ENCODE assay signal across 10 mouse cellular contexts in the genomic region with DNA sequence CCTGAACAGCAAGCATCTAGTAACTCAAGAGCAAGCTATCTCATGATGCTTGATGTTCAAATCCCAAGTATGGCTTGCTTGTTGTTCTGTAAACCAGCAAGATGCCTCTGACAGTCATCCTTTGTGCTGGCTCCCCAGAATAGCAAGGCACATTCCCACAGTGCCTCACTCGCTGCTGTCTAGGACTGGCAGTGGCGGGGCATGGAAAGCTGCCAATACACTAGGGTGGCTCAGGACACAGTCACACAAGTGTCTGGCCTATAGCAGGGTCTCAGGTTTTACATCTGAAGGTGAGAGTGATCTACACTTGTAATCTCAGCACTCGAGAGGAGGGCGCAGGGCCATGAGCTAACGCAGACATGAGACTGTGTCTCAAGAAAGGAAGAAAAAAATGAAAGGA. TPM values are rescaled to one million over a fixed set of nuclear protein-coding genes. Genes with fewer than 3 reads are reported as not detected.
A peak's percentile ranks its signal among the peaks of the same experiment; 100 is the strongest.
DNase-seq lines count a peak whose midpoint lies in the region; ATAC-seq and TF ChIP-seq lines count a peak whose summit lies in the region.
"Had no signal": no experiment of that assay in that cellular context is flagged by ENCODE, and none has a peak within 500 bp of the region (broad histone marks: within the 10 kb centered on the region; RNA-seq: fewer than 3 reads in every experiment).

No protein-coding gene starts in this region.

- DNase-seq in hindbrain, embryonic 14.5 days (ENCODE audit: low spot score), result peak; percentile 34
- DNase-seq in hindbrain, embryonic 11.5 days (ENCODE audit: low spot score), result no peak
- peak; percentile 56 for DNase-seq in cerebellum, adult 9-11 months
- DNase-seq in left cerebral cortex, postnatal 4 days, result peak; percentile 53
- DNase-seq in thymus, postnatal 14 days, result no peak
- no peak for DNase-seq in lung, postnatal 0 days (ENCODE audit: low spot score)

- TF ChIP-seq EP300 in lung, postnatal 0 days (IDR thresholded peaks at IDR 0.05), result no peak

- WGBS in hindbrain, embryonic 14.5 days, result 76% methylated on average over 5 of the region's 5 CpGs
- WGBS in hindbrain, embryonic 11.5 days, result 93% methylated on average over 5 of the region's 5 CpGs
- WGBS in heart, embryonic 12.5 days, result 49% methylated on average over 5 of the region's 5 CpGs
- WGBS in lung, postnatal 0 days, result 55% methylated on average over 5 of the region's 5 CpGs

- no peaks in the 10 kb centered on the region for H3K27me3 ChIP-seq in hindbrain, embryonic 14.5 days (ENCODE audit: control insufficient read depth, insufficient read depth, low read length)
- H3K27me3 ChIP-seq in hindbrain, embryonic 11.5 days (ENCODE audit: control insufficient read depth, insufficient read depth, low read length), result no peaks in the 10 kb centered on the region
- H3K27me3 ChIP-seq in heart, embryonic 12.5 days (replicated peaks), result no peaks in the 10 kb centered on the region
- no peaks in the 10 kb centered on the region for H3K27me3 ChIP-seq in lung, postnatal 0 days (replicated peaks; ENCODE audit: insufficient read depth, low read length)
- H3K27me3 ChIP-seq: hindbrain, embryonic 15.5 days had no signal

- intact Hi-C loops in left cerebral cortex, postnatal 4 days (cut with DNase I), result no loop called here

- H3K36me3 ChIP-seq in hindbrain, embryonic 14.5 days (replicated peaks; ENCODE audit: control insufficient read depth, insufficient read depth), result peaks cover 81% of the 10 kb centered on the region
- peaks cover 7% of the 10 kb centered on the region; the same call in 1 of the 2 replicates for H3K36me3 ChIP-seq in hindbrain, embryonic 11.5 days (ENCODE audit: control insufficient read depth, insufficient read depth, low read length)
- H3K36me3 ChIP-seq in heart, embryonic 12.5 days, result peaks cover 83% of the 10 kb centered on the region
- H3K36me3 ChIP-seq in lung, postnatal 0 days (ENCODE audit: insufficient read depth, low read length), result peaks cover 34% of the 10 kb centered on the region

- TF ChIP-seq CTCF in lung, postnatal 0 days (IDR thresholded peaks at IDR 0.05), result no peak

- H3K9me3 ChIP-seq in hindbrain, embryonic 14.5 days (ENCODE audit: control insufficient read depth, low read length), result no peaks in the 10 kb centered on the region
- H3K9me3 ChIP-seq in hindbrain, embryonic 11.5 days (ENCODE audit: control insufficient read depth, low read length), result no peaks in the 10 kb centered on the region
- no peaks in the 10 kb centered on the region for H3K9me3 ChIP-seq in heart, embryonic 12.5 days (replicated peaks)
- H3K9me3 ChIP-seq in lung, postnatal 0 days (ENCODE audit: low read length), result no peaks in the 10 kb centered on the region
- H3K9me3 ChIP-seq: hindbrain, embryonic 15.5 days had no signal

- no peak overlapping the region for H3K4me2 ChIP-seq in hindbrain, embryonic 14.5 days (replicated peaks)
- H3K4me2 ChIP-seq in hindbrain, embryonic 11.5 days (replicated peaks; ENCODE audit: low read depth, low read length), result no peak overlapping the region
- H3K4me2 ChIP-seq in heart, embryonic 12.5 days, result no peak overlapping the region
- no peak overlapping the region for H3K4me2 ChIP-seq in lung, postnatal 0 days (replicated peaks; ENCODE audit: low read depth, low read length)
- H3K4me2 ChIP-seq: hindbrain, embryonic 15.5 days had no signal

- no peak overlapping the region for H3K4me3 ChIP-seq in hindbrain, embryonic 14.5 days (replicated peaks; ENCODE audit: low read length)
- H3K4me3 ChIP-seq in hindbrain, embryonic 11.5 days (ENCODE audit: low read depth, low read length), result no peak overlapping the region
- H3K4me3 ChIP-seq in heart, embryonic 12.5 days, result no peak overlapping the region
- no peak overlapping the region for H3K4me3 ChIP-seq in lung, postnatal 0 days (ENCODE audit: low read depth, low read length)
- H3K4me3 ChIP-seq: hindbrain, embryonic 15.5 days had no signal

- H3K4me1 ChIP-seq in hindbrain, embryonic 14.5 days (replicated peaks; ENCODE audit: control insufficient read depth, insufficient read depth, low read length), result no peaks in the 10 kb centered on the region
- no peaks in the 10 kb centered on the region for H3K4me1 ChIP-seq in hindbrain, embryonic 11.5 days (replicated peaks; ENCODE audit: control insufficient read depth, insufficient read depth, low read length)
- H3K4me1 ChIP-seq in heart, embryonic 12.5 days (replicated peaks), result peaks cover 47% of the 10 kb centered on the region
- no peaks in the 10 kb centered on the region for H3K4me1 ChIP-seq in lung, postnatal 0 days (ENCODE audit: insufficient read depth, low read depth, low read length)
- H3K4me1 ChIP-seq: hindbrain, embryonic 15.5 days had no signal

- H3K9ac ChIP-seq in hindbrain, embryonic 14.5 days, result no peak overlapping the region
- no peak overlapping the region for H3K9ac ChIP-seq in hindbrain, embryonic 11.5 days (ENCODE audit: low read depth, low read length)
- H3K9ac ChIP-seq in heart, embryonic 12.5 days, result no peak overlapping the region; the same call in 1 of the 2 replicates
- no peak overlapping the region for H3K9ac ChIP-seq in lung, postnatal 0 days (replicated peaks; ENCODE audit: low read depth)
- H3K9ac ChIP-seq: hindbrain, embryonic 15.5 days; liver, embryonic 14.5 days had no signal

- H3K27ac ChIP-seq in hindbrain, embryonic 14.5 days, result no peak overlapping the region
- H3K27ac ChIP-seq in hindbrain, embryonic 11.5 days (ENCODE audit: low read depth, low read length), result no peak overlapping the region
- peak overlapping the region; percentile 86 for H3K27ac ChIP-seq in heart, embryonic 12.5 days (ENCODE audit: poor library complexity, severe bottlenecking)
- H3K27ac ChIP-seq in lung, postnatal 0 days (ENCODE audit: low read length), result no peak overlapping the region
- H3K27ac ChIP-seq: hindbrain, embryonic 15.5 days; liver, embryonic 14.5 days had no signal

- ATAC-seq in hindbrain, embryonic 14.5 days (ENCODE audit: low FRiP score), result no peak
- no peak for ATAC-seq in hindbrain, embryonic 11.5 days (ENCODE audit: low FRiP score)
- ATAC-seq in heart, embryonic 12.5 days (ENCODE audit: insufficient number of reproducible peaks, low FRiP score), result no peak
- ATAC-seq in lung, postnatal 0 days, result no peak
- no peak for ATAC-seq in megakaryocyte-erythroid progenitor cell, adult 5-6 weeks (replicated peaks; ENCODE audit: low FRiP score, low TSS enrichment, poor library complexity, severe bottlenecking)

RNA-seq across cellular contexts. Expression of a gene that starts 57.4 kb away (rescaled TPM):
- polyA plus RNA-seq in hindbrain, embryonic 14.5 days (2014; fragmentation: Nextera tagmentation; extraction: Ambion mirVana), result 188 and 194 TPM in 2 replicates
- 113 and 173 TPM in 2 replicates for polyA plus RNA-seq in hindbrain, embryonic 11.5 days (2014; fragmentation: Nextera tagmentation; extraction: Ambion mirVana)
- 60.1 and 62.9 TPM in 2 replicates for polyA plus RNA-seq in heart, embryonic 12.5 days (2016; fragmentation: Nextera tagmentation; extraction: Ambion mirVana)
- total RNA-seq in left cerebral cortex, postnatal 4 days (2021), result 100 to 1,000 TPM; 420 to 423 TPM
- 35.6 and 36.7 TPM in 2 replicates for polyA plus RNA-seq in lung, postnatal 0 days (2015; fragmentation: Nextera tagmentation; extraction: Ambion mirVana)
- 7.9 and 8.1 TPM in 2 replicates for total RNA-seq in megakaryocyte-erythroid progenitor cell, adult 5-6 weeks (2014; fragmentation: Nextera tagmentation)
- 4.6 and 5.8 TPM in 2 replicates for total RNA-seq in megakaryocyte-erythroid progenitor cell, adult 5-6 weeks (2017)

Comparison
In these comparisons a context has a peak if more than half of its experiments do, and no peak if none do; other contexts are left out.
1. DNase-seq: peak in hindbrain, embryonic 14.5 days (single experiment), cerebellum, adult 9-11 months (single experiment) and left cerebral cortex, postnatal 4 days (single experiment); none in hindbrain, embryonic 11.5 days (single experiment), thymus, postnatal 14 days (single experiment) and lung, postnatal 0 days (single experiment).